Mouse (Mus musculus): ENCODE measurements at regions not wholly inside any gene's neighbourhood (a gene's known extent, or its start where the extent isn't known, plus 50 kb on each side); places are given as distances from the start of the nearest gene placed in this dataset.
"Not testable (repeated sequence)": the region's sequence is repeated elsewhere in the genome, so short reads cannot be mapped to it uniquely, and the experiment has no call there.

- H3K4me3 ChIP-seq (ENCODE audit: low read depth, low read length) = no peak overlapping the region
- H3K4me1 ChIP-seq (ENCODE audit: control insufficient read depth, insufficient read depth, insufficient read length, low read length) = peaks cover 9% of the 10 kb centered on the region
- TF ChIP-seq POLR2A (IDR thresholded peaks at IDR 0.05; ENCODE audit: low read depth, low read length) = no peak
- no peak for TF ChIP-seq CTCF (IDR thresholded peaks at IDR 0.05; ENCODE audit: extremely low read depth, insufficient read length, insufficient replicate concordance, low read depth, low read length)
- H3K36me3 ChIP-seq (ENCODE audit: control insufficient read depth, insufficient read depth, low read length) = no peaks in the 10 kb centered on the region
- H3K27me3 ChIP-seq (ENCODE audit: control insufficient read depth, insufficient read depth, low read length) = no peaks in the 10 kb centered on the region
- H3K27ac ChIP-seq (ENCODE audit: insufficient read depth, low read depth, low read length) = no peak overlapping the region
- 85% methylated on average over 4 of the region's 4 CpGs for WGBS
These were observed 61.4 kb upstream of the Chd2 start for GRCm38 (mm10) chr7:73602815-73603551.

- H3K4me1 ChIP-seq (ENCODE audit: control insufficient read depth, insufficient read depth, insufficient read length, low read length) = peaks cover 12% of the 10 kb centered on the region
- H3K36me3 ChIP-seq (ENCODE audit: control insufficient read depth, insufficient read depth, low read length) = no peaks in the 10 kb centered on the region
- TF ChIP-seq CTCF (IDR thresholded peaks at IDR 0.05; ENCODE audit: extremely low read depth, insufficient read length, insufficient replicate concordance, low read depth, low read length) = no peak
- TF ChIP-seq POLR2A (IDR thresholded peaks at IDR 0.05; ENCODE audit: low read depth, low read length) = no peak
- H3K27ac ChIP-seq (ENCODE audit: insufficient read depth, low read depth, low read length) = no peak overlapping the region
- WGBS = 75% methylated on average over 2 of the region's 2 CpGs
- no peaks in the 10 kb centered on the region for H3K27me3 ChIP-seq (ENCODE audit: control insufficient read depth, insufficient read depth, low read length)
- no peak overlapping the region for H3K4me3 ChIP-seq (ENCODE audit: low read depth, low read length)
These were observed 59.7 kb upstream of the Chd2 start for GRCm38 (mm10) chr7:73601336-73601735.

- Histone ChIP-seq H3K4me1 (ENCODE audit: control insufficient read depth, insufficient read depth, insufficient read length, low read length) (peaks cover 14% of the 10 kb centered on the region), H3K27me3 (ENCODE audit: control insufficient read depth, insufficient read depth, low read length) (no peaks in the 10 kb centered on the region), H3K36me3 (ENCODE audit: control insufficient read depth, insufficient read depth, low read length) (no peaks in the 10 kb centered on the region), H3K4me3 (ENCODE audit: low read depth, low read length) (no peak overlapping the region), H3K27ac (ENCODE audit: insufficient read depth, low read depth, low read length) (no peak overlapping the region)
- WGBS = 45% methylated on average over 1 of the region's 1 CpGs
- TF ChIP-seq CTCF (IDR thresholded peaks at IDR 0.05; ENCODE audit: extremely low read depth, insufficient read length, insufficient replicate concordance, low read depth, low read length) (no peak), POLR2A (IDR thresholded peaks at IDR 0.05; ENCODE audit: low read depth, low read length) (no peak)
These were observed 59.1 kb upstream of the Chd2 start for GRCm38 (mm10) chr7:73600776-73601175.

GRCm38 (mm10) chr7:73600003-73600385, 58.4 kb upstream of the Chd2 start:
- 74% methylated on average over 3 of the region's 3 CpGs for WGBS
- peaks cover 14% of the 10 kb centered on the region for H3K4me1 ChIP-seq (ENCODE audit: control insufficient read depth, insufficient read depth, insufficient read length, low read length)
- not testable (repeated sequence) for H3K27ac ChIP-seq (ENCODE audit: insufficient read depth, low read depth, low read length); H3K4me3 ChIP-seq (ENCODE audit: low read depth, low read length); H3K36me3 ChIP-seq (ENCODE audit: control insufficient read depth, insufficient read depth, low read length); H3K27me3 ChIP-seq (ENCODE audit: control insufficient read depth, insufficient read depth, low read length)

- no peaks in the 10 kb centered on the region for H3K27me3 ChIP-seq (ENCODE audit: control insufficient read depth, insufficient read depth, low read length)
- H3K36me3 ChIP-seq (ENCODE audit: control insufficient read depth, insufficient read depth, low read length) = no peaks in the 10 kb centered on the region
- no peak overlapping the region for H3K27ac ChIP-seq (ENCODE audit: insufficient read depth, low read depth, low read length)
- peaks cover 14% of the 10 kb centered on the region for H3K4me1 ChIP-seq (ENCODE audit: control insufficient read depth, insufficient read depth, insufficient read length, low read length)
- 82% methylated on average over 9 of the region's 9 CpGs for WGBS
- TF ChIP-seq CTCF (IDR thresholded peaks at IDR 0.05; ENCODE audit: extremely low read depth, insufficient read length, insufficient replicate concordance, low read depth, low read length) (no peak), POLR2A (IDR thresholded peaks at IDR 0.05; ENCODE audit: low read depth, low read length) (no peak)
- no peak overlapping the region for H3K4me3 ChIP-seq (ENCODE audit: low read depth, low read length)
These were observed 57.8 kb upstream of the Chd2 start for GRCm38 (mm10) chr7:73599354-73600002.

GRCm38 (mm10) chr7:73597968-73598367, 56.3 kb upstream of the Chd2 start:
- TF ChIP-seq CTCF (IDR thresholded peaks at IDR 0.05; ENCODE audit: extremely low read depth, insufficient read length, insufficient replicate concordance, low read depth, low read length) (no peak), POLR2A (IDR thresholded peaks at IDR 0.05; ENCODE audit: low read depth, low read length) (no peak)
- peaks cover 14% of the 10 kb centered on the region for H3K4me1 ChIP-seq (ENCODE audit: control insufficient read depth, insufficient read depth, insufficient read length, low read length)
- H3K4me3 ChIP-seq (ENCODE audit: low read depth, low read length) = no peak overlapping the region
- no peaks in the 10 kb centered on the region for H3K27me3 ChIP-seq (ENCODE audit: control insufficient read depth, insufficient read depth, low read length)
- WGBS = 86% methylated on average over 5 of the region's 5 CpGs
- no peak overlapping the region for H3K27ac ChIP-seq (ENCODE audit: insufficient read depth, low read depth, low read length)
- H3K36me3 ChIP-seq (ENCODE audit: control insufficient read depth, insufficient read depth, low read length) = no peaks in the 10 kb centered on the region

GRCm38 (mm10) chr7:73596866-73597840, 55.5 kb upstream of the Chd2 start:
- no peaks in the 10 kb centered on the region for H3K27me3 ChIP-seq (ENCODE audit: control insufficient read depth, insufficient read depth, low read length)
- H3K36me3 ChIP-seq (ENCODE audit: control insufficient read depth, insufficient read depth, low read length) = no peaks in the 10 kb centered on the region
- H3K4me1 ChIP-seq (ENCODE audit: control insufficient read depth, insufficient read depth, insufficient read length, low read length) = peaks cover 14% of the 10 kb centered on the region
- TF ChIP-seq CTCF (IDR thresholded peaks at IDR 0.05; ENCODE audit: extremely low read depth, insufficient read length, insufficient replicate concordance, low read depth, low read length) (no peak), POLR2A (IDR thresholded peaks at IDR 0.05; ENCODE audit: low read depth, low read length) (no peak)
- H3K27ac ChIP-seq (ENCODE audit: insufficient read depth, low read depth, low read length) = peak overlapping the region; percentile 73; the same call in 1 of the 2 replicates
- no peak overlapping the region for H3K4me3 ChIP-seq (ENCODE audit: low read depth, low read length)
- WGBS = 57% methylated on average over 11 of the region's 11 CpGs

Data from small intestine, adult 2 months (tissue).